17 mouse cellular contexts compared by ENCODE assay signal in the genomic region with DNA sequence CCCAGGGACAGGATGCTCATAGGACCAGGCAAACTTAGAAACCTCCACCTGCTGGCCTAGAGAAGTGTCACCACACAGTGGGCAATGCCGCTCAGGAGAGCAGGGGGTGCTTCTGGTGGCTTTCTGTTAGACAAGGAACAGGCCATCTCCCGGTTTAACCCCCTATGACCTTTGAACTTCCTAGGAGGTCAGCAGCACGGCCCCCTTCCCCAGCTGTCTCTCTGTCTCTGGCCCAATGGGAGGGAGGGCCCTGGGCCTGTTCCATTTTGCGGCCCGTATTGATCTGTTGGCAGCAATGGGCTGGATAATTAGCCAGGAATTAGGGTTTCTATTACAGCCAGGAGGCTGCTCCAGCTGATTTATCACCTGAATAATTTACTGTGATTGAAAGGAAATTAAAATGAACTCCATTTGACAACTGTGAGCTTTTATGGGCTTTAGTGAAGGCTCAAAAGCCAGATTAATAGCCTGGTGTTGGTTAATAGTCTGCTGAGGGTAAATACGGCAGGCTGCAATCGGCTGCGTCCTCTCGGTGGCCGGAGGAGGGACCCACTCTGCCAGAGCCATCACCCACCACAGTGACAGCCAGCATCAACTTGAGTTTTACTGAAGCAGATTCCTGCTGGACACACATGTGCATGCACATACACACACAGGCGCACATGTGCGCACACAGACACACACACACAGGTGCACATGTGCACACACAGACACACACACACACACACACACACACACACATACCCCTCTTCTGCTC.
DNase-seq lines count a peak whose midpoint lies in the region; ATAC-seq lines count a peak whose summit lies in the region.
"Had no signal": no experiment of that assay in that cellular context is flagged by ENCODE, and none has a peak within 500 bp of the region (broad histone marks: within the 10 kb centered on the region; RNA-seq: fewer than 3 reads in every experiment).

No protein-coding gene starts in this region.

- no peak overlapping the region for H3K9ac ChIP-seq in hindbrain, embryonic 12.5 days
- no peak overlapping the region for H3K9ac ChIP-seq in neural tube, embryonic 14.5 days (replicated peaks; ENCODE audit: low read depth, low read length)
- H3K9ac ChIP-seq: heart, embryonic 13.5 days; limb, embryonic 13.5 days had no signal

- peak; percentile 42 for DNase-seq in embryo, embryonic 9.5 days (ENCODE audit: extremely low spot score)
- DNase-seq in mesoderm, embryonic 11.5 days (ENCODE audit: low read depth, low spot score), result peak; percentile 70
- DNase-seq in cerebellum, postnatal 14 days, result no peak
- DNase-seq in left cerebral cortex, adult 11 months (ENCODE audit: low spot score), result no peak
- no peak for DNase-seq in spleen, postnatal 14 days (ENCODE audit: low spot score in 2 of 2)
- DNase-seq: adrenal gland, adult 8-10 months; cerebellum, adult 8-10 months; kidney, adult 2 months; kidney, postnatal 4 days; layer of hippocampus, postnatal 36 days; lung, postnatal 14 days; thymus, adult 18-20 months had no signal

- H3K27ac ChIP-seq in hindbrain, embryonic 12.5 days, result peak overlapping the region; percentile 44; the same call in 1 of the 2 replicates
- H3K27ac ChIP-seq in neural tube, embryonic 14.5 days (ENCODE audit: low read depth, low read length), result no peak overlapping the region
- H3K27ac ChIP-seq: heart, embryonic 13.5 days; limb, embryonic 13.5 days had no signal

- H3K4me1 ChIP-seq in hindbrain, embryonic 12.5 days, result peaks cover 11% of the 10 kb centered on the region; the same call in 1 of the 2 replicates
- H3K4me1 ChIP-seq in neural tube, embryonic 14.5 days (ENCODE audit: control insufficient read depth, insufficient read depth, low read length), result peaks cover 9% of the 10 kb centered on the region; the same call in 1 of the 2 replicates
- H3K4me1 ChIP-seq: heart, embryonic 13.5 days; limb, embryonic 13.5 days had no signal

- H3K27me3 ChIP-seq in hindbrain, embryonic 12.5 days, result peaks cover 4% of the 10 kb centered on the region; the same call in 1 of the 2 replicates
- H3K27me3 ChIP-seq in neural tube, embryonic 14.5 days (ENCODE audit: control insufficient read depth, insufficient read depth, low read length), result no peaks in the 10 kb centered on the region
- H3K27me3 ChIP-seq: heart, embryonic 13.5 days had no signal

- H3K9me3 ChIP-seq in hindbrain, embryonic 12.5 days (replicated peaks), result no peaks in the 10 kb centered on the region
- no peaks in the 10 kb centered on the region for H3K9me3 ChIP-seq in neural tube, embryonic 14.5 days (ENCODE audit: control insufficient read depth, low read length)

- H3K4me3 ChIP-seq in hindbrain, embryonic 12.5 days, result no peak overlapping the region
- H3K4me3 ChIP-seq in neural tube, embryonic 14.5 days (ENCODE audit: low read depth, low read length), result no peak overlapping the region
- H3K4me3 ChIP-seq: heart, embryonic 13.5 days; limb, embryonic 13.5 days had no signal

- ATAC-seq in hindbrain, embryonic 12.5 days (ENCODE audit: low FRiP score), result peak; percentile 67; the same call in 1 of the 2 replicates
- peak; percentile 75 for ATAC-seq in neural tube, embryonic 14.5 days (ENCODE audit: low read depth)
- ATAC-seq: CD4-positive, CD25-positive, alpha-beta regulatory T cell, adult 4 months had no signal

- 34% methylated on average over 12 of the region's 12 CpGs for WGBS in hindbrain, embryonic 12.5 days
- 21% methylated on average over 12 of the region's 12 CpGs for WGBS in neural tube, embryonic 14.5 days

- H3K4me2 ChIP-seq in hindbrain, embryonic 12.5 days (replicated peaks), result no peak overlapping the region
- H3K4me2 ChIP-seq in neural tube, embryonic 14.5 days (ENCODE audit: low read depth, low read length), result no peak overlapping the region; the same call in 1 of the 2 replicates
- H3K4me2 ChIP-seq: heart, embryonic 13.5 days; limb, embryonic 13.5 days had no signal

- H3K36me3 ChIP-seq in hindbrain, embryonic 12.5 days, result no peaks in the 10 kb centered on the region
- no peaks in the 10 kb centered on the region for H3K36me3 ChIP-seq in neural tube, embryonic 14.5 days (ENCODE audit: control insufficient read depth, insufficient read depth, low read length)
- H3K36me3 ChIP-seq: heart, embryonic 13.5 days; limb, embryonic 13.5 days had no signal

Comparison
In these comparisons a context has a peak if more than half of its experiments do, and no peak if none do; other contexts are left out.
1. DNase-seq: peak in embryo, embryonic 9.5 days (single experiment) and mesoderm, embryonic 11.5 days (single experiment); none in cerebellum, postnatal 14 days (0 of 2), left cerebral cortex, adult 11 months (single experiment) and spleen, postnatal 14 days (0 of 2).